Mouse (Mus musculus) midbrain, postnatal 0 days (tissue): ENCODE data around the gene Arhgap36. TPM values are rescaled to one million over a fixed set of nuclear protein-coding genes. Genes with fewer than 3 reads are reported as not detected.

Experiments
- ATAC-seq: fragments of 200-750 bp; cut with Nextera tagmentation; 2 replicates; pipeline ENCODE4 v1.8.0; 2017; ENCODE audit warnings: moderate number of reproducible peaks, mild to moderate bottlenecking, moderate TSS enrichment, moderate library complexity; ENCODE audit not compliant: low FRiP score
- DNase-seq: peaks from one replicate; pipeline ENCODE4 v3.0.0-alpha.2; 2015; ENCODE audit warnings: low spot score
- H3K27ac ChIP-seq: fragments of 300-500 bp; sonication (generic); 2 replicates; pipeline ENCODE4 v1.5.1; 2014; ENCODE audit warnings: low read depth, mild to moderate bottlenecking, low read length, mixed read lengths
- H3K27me3 ChIP-seq: fragments of 300-500 bp; sonication (generic); 2 replicates; pipeline ENCODE4 v1.6.1; 2014; ENCODE audit warnings: low read length, control low read depth, mixed read lengths; ENCODE audit not compliant: insufficient read depth
- H3K36me3 ChIP-seq: fragments of 300-500 bp; sonication (generic); 2 replicates; pipeline ENCODE4 v1.6.1; 2014; ENCODE audit warnings: low read length, control low read depth, mixed read lengths; ENCODE audit not compliant: insufficient read depth
- H3K4me1 ChIP-seq: fragments of 300-500 bp; sonication (generic); 2 replicates; pipeline ENCODE4 v1.6.1; 2014; ENCODE audit warnings: mild to moderate bottlenecking, control low read depth, antibody characterized with exemption, low read length, mixed read lengths; ENCODE audit not compliant: insufficient read depth
- H3K4me2 ChIP-seq: fragments of 300-500 bp; sonication (generic); 2 replicates; pipeline ENCODE4 v1.6.1; 2014; ENCODE audit warnings: low read depth, mild to moderate bottlenecking, low read length, mixed read lengths; ENCODE audit not compliant: poor library complexity, severe bottlenecking
- H3K4me3 ChIP-seq: fragments of 300-500 bp; sonication (generic); 2 replicates; pipeline ENCODE4 v1.5.1; 2014; ENCODE audit warnings: low read depth, mild to moderate bottlenecking, low read length, moderate library complexity
- H3K9ac ChIP-seq: fragments of 300-500 bp; sonication (generic); replicated peaks from 2 replicates; pipeline ENCODE4 v1.6.1; 2014; ENCODE audit warnings: mild to moderate bottlenecking, low read length, moderate library complexity, mixed read lengths; ENCODE audit not compliant: poor library complexity, severe bottlenecking
- H3K9me3 ChIP-seq: fragments of 300-500 bp; sonication (generic); 2 replicates; pipeline ENCODE4 v1.6.1; 2016; ENCODE audit warnings: low read length, control low read depth
- CTCF ChIP-seq: IDR thresholded peaks from 2 replicates; pipeline ENCODE4 v1.5.1; 2016; ENCODE audit warnings: antibody characterized with exemption, mild to moderate bottlenecking
- WGBS: fragments of 180-500 bp; shearing (Covaris S2); extraction: QIAGEN DNeasy Blood & Tissue Kit; methylation state at CpG from one replicate; pipeline ENCODE4 v1.1.7; 2014; 5-methylcytosine and 5-hydroxymethylcytosine counted together
- polyA plus RNA-seq: library from polyadenylated mRNA; unstranded; fragments of >200 nt; fragmentation: Nextera tagmentation; extraction: Ambion mirVana; gene quantifications from 2 replicates; pipeline ENCODE4 v1.2.1, GENCODE M21; 2015
- total RNA-seq: library from RNA; depleted of rRNA; stranded (reverse); fragments of >200 nt; gene quantifications from 2 replicates; pipeline ENCODE4 v1.2.3, GENCODE M21; 2014; rRNA removed

The Arhgap36 gene
- total and polyA plus RNA-seq, 2 experiments from 2014 or later, result 9.0 to 9.6 TPM

- WGBS, result 88% methylated on average over 5 of the region's 5 CpGs
- DNase-seq (no peak), ATAC-seq (no peak)
- TF ChIP-seq CTCF, result no peak
- Histone ChIP-seq H3K27me3 (no peaks in the 10 kb centered on the region), H3K36me3 (no peaks in the 10 kb centered on the region), H3K4me2 (no peak overlapping the region), H3K9ac (no peak overlapping the region), H3K4me1 (no peaks in the 10 kb centered on the region), H3K27ac (no peak overlapping the region), H3K9me3 (no peaks in the 10 kb centered on the region), H3K4me3 (no peak overlapping the region)
Observed at GRCm38 (mm10) chrX:49489141-49489540, 25.4 kb downstream of the Arhgap36 start.

GRCm38 (mm10) chrX:49493739-49494449, 30.1 kb downstream of the Arhgap36 start:
- Histone ChIP-seq H3K9me3 (no peaks in the 10 kb centered on the region), H3K4me3 (peak overlapping the region; percentile 37), H3K36me3 (no peaks in the 10 kb centered on the region), H3K4me1 (no peaks in the 10 kb centered on the region), H3K27me3 (peaks cover 6% of the 10 kb centered on the region; the same call in 1 of the 2 replicates), H3K9ac (no peak overlapping the region), H3K4me2 (peak overlapping the region; percentile 66), H3K27ac (no peak overlapping the region)
- WGBS, result 18% methylated on average over 42 of the region's 46 CpGs
- ATAC-seq (peak; percentile 49), DNase-seq (no peak)
- TF ChIP-seq CTCF, result peak; percentile 32

Other genes starting within 250 kb of the Arhgap36 start
- 5.3 and 7.1 TPM in 2 replicates for gene Enox2, start 175.7 kb upstream of the Arhgap36 start, total RNA-seq
- gene Enox2, start 175.7 kb upstream of the Arhgap36 start, polyA plus RNA-seq, result 5.8 and 6.8 TPM in 2 replicates
- not detected in 2 replicates for gene Olfr1320, start 208.4 kb downstream of the Arhgap36 start, total RNA-seq
- gene Olfr1320, start 208.4 kb downstream of the Arhgap36 start, polyA plus RNA-seq, result not detected in 2 replicates